Mouse (Mus musculus): ENCODE data around the gene Scgb1c1. TPM values are rescaled to one million over a fixed set of nuclear protein-coding genes. Genes with fewer than 3 reads are reported as not detected.

Gene Scgb1c1
- polyA plus RNA-seq, 1 experiment from 2014 or later: not detected

- 91% methylated on average over 4 of the region's 4 CpGs for WGBS
- no peak for ATAC-seq (replicated peaks; ENCODE audit: low FRiP score, low read depth)
Measured at GRCm38 (mm10) chr7:140874224-140874623, 28.9 kb downstream of the Scgb1c1 start.

DNA sequence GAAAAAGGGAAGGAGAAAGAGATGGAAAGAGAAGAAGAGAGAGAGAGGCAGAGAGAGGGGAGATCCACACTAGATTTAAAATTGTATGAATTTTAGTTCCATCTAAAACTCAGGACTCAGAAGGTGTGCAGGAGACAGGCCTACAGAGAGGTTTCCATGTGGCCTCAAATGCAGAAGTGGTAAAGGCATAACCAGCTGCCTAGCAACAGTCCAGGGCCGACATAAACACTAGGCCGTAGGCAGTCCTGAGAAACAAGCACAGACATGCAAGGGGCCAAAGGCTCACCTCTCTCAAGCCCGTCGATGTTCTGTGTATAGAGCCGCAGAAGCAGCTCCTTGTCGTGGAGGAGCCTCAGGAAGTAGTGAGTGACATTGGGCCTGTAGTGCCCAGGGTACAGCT is 32.0 kb downstream of the Scgb1c1 start:
- no peak overlapping the region for H3K27ac ChIP-seq
- H3K27me3 ChIP-seq (ENCODE audit: insufficient read depth, low read length): no peaks in the 10 kb centered on the region
- no peak for TF ChIP-seq CTCF (IDR thresholded peaks at IDR 0.05; ENCODE audit: low read depth)
- 0 out of 2 replicates have a peak, but pooled peaks cover 3% of the 10 kb centered on the region for H3K4me1 ChIP-seq (replicated peaks; ENCODE audit: insufficient read depth, low read length)
- H3K4me2 ChIP-seq (ENCODE audit: low read length): no peak overlapping the region
- no peaks in the 10 kb centered on the region for H3K9me3 ChIP-seq (replicated peaks; ENCODE audit: low read length)
- no peak overlapping the region for H3K4me3 ChIP-seq (replicated peaks; ENCODE audit: low read depth, low read length)
- DNase-seq (ENCODE audit: low spot score): no peak
- 92% methylated on average over 6 of the region's 6 CpGs for WGBS
- ATAC-seq (replicated peaks; ENCODE audit: low FRiP score, low read depth): no peak
- no peak overlapping the region for H3K9ac ChIP-seq (ENCODE audit: low read depth, low read length)
- H3K36me3 ChIP-seq (ENCODE audit: insufficient read depth, low read length): peaks cover 20% of the 10 kb centered on the region

More at GRCm38 (mm10) chr7:140874224-140874623, 28.9 kb downstream of the Scgb1c1 start:
- Histone ChIP-seq H3K27ac (no peak overlapping the region), H3K4me3 (replicated peaks; ENCODE audit: low read depth, low read length) (no peak overlapping the region), H3K4me2 (ENCODE audit: low read length) (no peak overlapping the region), H3K4me1 (replicated peaks; ENCODE audit: insufficient read depth, low read length) (no peaks in the 10 kb centered on the region), H3K36me3 (ENCODE audit: insufficient read depth, low read length) (peaks cover 22% of the 10 kb centered on the region), H3K9me3 (replicated peaks; ENCODE audit: low read length) (no peaks in the 10 kb centered on the region), H3K9ac (ENCODE audit: low read depth, low read length) (no peak overlapping the region), H3K27me3 (ENCODE audit: insufficient read depth, low read length) (no peaks in the 10 kb centered on the region)
- DNase-seq (ENCODE audit: low spot score): no peak
- TF ChIP-seq CTCF (IDR thresholded peaks at IDR 0.05; ENCODE audit: low read depth): no peak

- no peaks in the 10 kb centered on the region for H3K9me3 ChIP-seq (replicated peaks; ENCODE audit: low read length)
- WGBS: 91% methylated on average over 7 of the region's 7 CpGs
Measured at GRCm38 (mm10) chr7:140879355-140879754, 34.0 kb downstream of the Scgb1c1 start.

DNA sequence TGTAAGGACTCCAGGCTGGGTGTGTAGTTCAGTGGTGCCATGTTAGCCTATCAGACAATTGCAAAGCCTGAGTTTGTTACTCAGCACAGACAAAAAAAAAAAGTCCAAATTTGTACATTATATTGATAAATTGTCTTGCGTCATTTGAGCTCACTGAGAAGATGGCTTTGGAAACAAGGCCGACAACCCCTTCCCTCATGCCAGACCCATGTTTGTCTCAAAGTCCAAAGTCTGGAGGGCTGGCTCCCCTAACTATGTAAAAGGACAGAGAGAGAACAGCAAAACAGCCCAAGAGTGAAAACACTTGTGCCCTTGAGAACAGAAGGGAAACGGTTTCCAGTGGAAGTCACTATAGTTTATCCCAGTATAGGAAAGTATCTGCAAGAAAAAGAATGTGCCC is 35.1 kb downstream of the Scgb1c1 start:
- Histone ChIP-seq H3K9ac (ENCODE audit: low read depth, low read length) (no peak overlapping the region), H3K4me2 (ENCODE audit: low read length) (peak overlapping the region; percentile 89; the same call in 1 of the 2 replicates), H3K36me3 (ENCODE audit: insufficient read depth, low read length) (peaks cover 8% of the 10 kb centered on the region; the same call in 1 of the 2 replicates), H3K27ac (peak overlapping the region; percentile 42; the same call in 1 of the 2 replicates), H3K27me3 (ENCODE audit: insufficient read depth, low read length) (no peaks in the 10 kb centered on the region), H3K4me1 (replicated peaks; ENCODE audit: insufficient read depth, low read length) (0 out of 2 replicates have a peak, but pooled peaks cover 3% of the 10 kb centered on the region), H3K9me3 (replicated peaks; ENCODE audit: low read length) (no peaks in the 10 kb centered on the region), H3K4me3 (replicated peaks; ENCODE audit: low read depth, low read length) (no peak overlapping the region)
- no peak for TF ChIP-seq CTCF (IDR thresholded peaks at IDR 0.05; ENCODE audit: low read depth)
- no peak for DNase-seq (ENCODE audit: low spot score)
- no peak for ATAC-seq (replicated peaks; ENCODE audit: low FRiP score, low read depth)
- WGBS: 72% methylated on average over 3 of the region's 3 CpGs

More at GRCm38 (mm10) chr7:140879355-140879754, 34.0 kb downstream of the Scgb1c1 start:
- no peak for ATAC-seq (replicated peaks; ENCODE audit: low FRiP score, low read depth)
- DNase-seq (ENCODE audit: low spot score): no peak
- TF ChIP-seq CTCF (IDR thresholded peaks at IDR 0.05; ENCODE audit: low read depth): no peak
- no peaks in the 10 kb centered on the region for H3K27me3 ChIP-seq (ENCODE audit: insufficient read depth, low read length)
- H3K9ac ChIP-seq (ENCODE audit: low read depth, low read length): no peak overlapping the region
- 0 out of 2 replicates have a peak, but pooled peaks cover 3% of the 10 kb centered on the region for H3K4me1 ChIP-seq (replicated peaks; ENCODE audit: insufficient read depth, low read length)
- no peak overlapping the region for H3K4me2 ChIP-seq (ENCODE audit: low read length)
- peaks cover 13% of the 10 kb centered on the region for H3K36me3 ChIP-seq (ENCODE audit: insufficient read depth, low read length)
- no peak overlapping the region for H3K27ac ChIP-seq
- H3K4me3 ChIP-seq (replicated peaks; ENCODE audit: low read depth, low read length): no peak overlapping the region

- no peaks in the 10 kb centered on the region for H3K9me3 ChIP-seq (replicated peaks; ENCODE audit: low read length)
- peak overlapping the region; percentile 86 for H3K9ac ChIP-seq (ENCODE audit: low read depth, low read length)
- DNase-seq (ENCODE audit: low spot score) (peak; percentile 13), ATAC-seq (replicated peaks; ENCODE audit: low FRiP score, low read depth) (no peak)
- 10% methylated on average over 8 of the region's 8 CpGs for WGBS
- no peaks in the 10 kb centered on the region for H3K27me3 ChIP-seq (ENCODE audit: insufficient read depth, low read length)
- H3K4me1 ChIP-seq (replicated peaks; ENCODE audit: insufficient read depth, low read length): 0 out of 2 replicates have a peak, but pooled peaks cover 3% of the 10 kb centered on the region
- H3K27ac ChIP-seq: peak overlapping the region; percentile 92
- TF ChIP-seq CTCF (IDR thresholded peaks at IDR 0.05; ENCODE audit: low read depth): no peak
- peak overlapping the region; percentile 85 for H3K4me3 ChIP-seq (replicated peaks; ENCODE audit: low read depth, low read length)
- H3K4me2 ChIP-seq (ENCODE audit: low read length): peak overlapping the region; percentile 89
- peaks cover 8% of the 10 kb centered on the region; the same call in 1 of the 2 replicates for H3K36me3 ChIP-seq (ENCODE audit: insufficient read depth, low read length)
Measured at GRCm38 (mm10) chr7:140880865-140881515, 35.6 kb downstream of the Scgb1c1 start.

DNA sequence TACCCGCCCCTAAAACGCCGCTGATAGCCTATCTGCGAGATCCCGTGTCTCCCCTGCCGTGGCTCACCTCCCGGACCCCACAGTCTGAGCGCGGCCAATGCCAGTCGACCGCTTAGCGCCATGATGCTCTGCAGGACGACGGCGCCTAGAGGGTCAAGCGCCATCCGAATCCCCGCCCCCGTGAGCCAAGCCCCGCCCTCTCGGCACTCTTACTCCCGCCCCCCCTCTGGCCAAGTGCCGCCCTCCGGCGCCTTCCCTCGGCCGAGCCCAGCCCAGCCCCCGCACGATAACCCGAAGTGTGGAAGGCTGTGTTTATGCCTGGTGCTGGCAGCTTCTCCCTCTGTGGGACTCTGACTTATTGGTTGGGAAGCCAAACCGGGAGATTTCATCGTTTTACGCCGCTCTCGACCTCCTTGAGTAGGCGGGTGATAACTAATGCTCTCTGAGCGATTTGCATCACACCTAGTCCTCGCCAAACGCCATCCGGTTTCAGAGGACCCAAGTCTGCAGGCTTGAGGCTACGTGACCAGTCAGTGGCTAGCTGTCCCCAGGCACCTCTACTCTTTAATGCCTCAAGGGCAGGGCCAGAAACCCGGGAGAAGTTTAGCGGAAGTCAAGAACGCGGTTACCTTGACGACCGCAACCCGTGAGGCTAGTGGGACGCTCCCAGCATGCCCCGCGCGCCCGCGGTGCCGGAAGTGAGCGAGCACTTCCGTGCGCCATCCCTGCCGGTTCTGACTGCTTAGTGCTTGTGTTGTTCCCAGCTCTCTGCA is 36.5 kb downstream of the Scgb1c1 start, which contains the start of the genes Psmd13 and Sirt3:
TSS of gene Psmd13 (plus strand) at position 273 of the 773 bp plus-strand sequence.
TSS of gene Sirt3 (minus strand) at position 614 of the 773 bp plus-strand sequence.
- Histone ChIP-seq H3K4me2 (ENCODE audit: low read length) (peak within 1 kb of the TSS; percentile 89), H3K9me3 (replicated peaks; ENCODE audit: low read length) (no peaks in the 10 kb centered on the region), H3K4me1 (replicated peaks; ENCODE audit: insufficient read depth, low read length) (0 out of 2 replicates have a peak, but pooled peaks cover 3% of the 10 kb centered on the region), H3K27ac (peak within 1 kb of the TSS; percentile 92), H3K9ac (ENCODE audit: low read depth, low read length) (peak within 1 kb of the TSS; percentile 86), H3K27me3 (ENCODE audit: insufficient read depth, low read length) (no peaks in the 10 kb centered on the region), H3K36me3 (ENCODE audit: insufficient read depth, low read length) (peaks cover 7% of the 10 kb centered on the region; the same call in 1 of the 2 replicates), H3K4me3 (replicated peaks; ENCODE audit: low read depth, low read length) (peak within 1 kb of the TSS; percentile 85)
- ATAC-seq (replicated peaks; ENCODE audit: low FRiP score, low read depth) (peak; percentile 95), DNase-seq (ENCODE audit: low spot score) (peak; percentile 96)
- under 1% methylated on average over 59 of the region's 59 CpGs for WGBS
- no peak; the same call in 1 of the 2 replicates for TF ChIP-seq CTCF (IDR thresholded peaks at IDR 0.05; ENCODE audit: low read depth)
